Mouse (Mus musculus) urinary bladder, postnatal 14 days (tissue): Measurements from ENCODE around the gene Kcnh6.

Source experiments
- DNase-seq: peaks from one replicate; pipeline ENCODE4 v3.0.0; 2021; ENCODE audit warnings: low spot score

The Kcnh6 gene

GRCm38 (mm10) chr11:106065073-106065922 lies 57.4 kb downstream of the Kcnh6 start:
- DNase-seq, result no peak

- peak; percentile 96 for DNase-seq
Measured at GRCm38 (mm10) chr11:106065923-106066571, 58.1 kb downstream of the Kcnh6 start, which contains the start of gene Taco1. TSS of gene Taco1 (plus strand) at chr11:106066061.

- peak; percentile 28 for DNase-seq
Measured at GRCm38 (mm10) chr11:106066616-106067015, 58.7 kb downstream of the Kcnh6 start.

- no peak for DNase-seq
Measured at GRCm38 (mm10) chr11:106073774-106074173, 65.8 kb downstream of the Kcnh6 start.

- DNase-seq, result peak; percentile 78
Measured at GRCm38 (mm10) chr11:106076321-106076720, 68.4 kb downstream of the Kcnh6 start.
